Mouse (Mus musculus) testis, adult 2 months (tissue): ENCODE results near the gene Prkcd.
A peak's percentile ranks its signal among the peaks of the same experiment; 100 is the strongest.

ENCODE experiments used
- CTCF ChIP-seq: fragments of 200-500 bp; IDR thresholded peaks from 2 replicates; pipeline ENCODE4 v1.5.1; 2012; ENCODE audit warnings: low read depth, mild to moderate bottlenecking, inconsistent platforms, low read length, moderate library complexity; ENCODE audit not compliant: control insufficient read depth, insufficient read depth, insufficient replicate concordance
- POLR2A ChIP-seq: fragments of 200-500 bp; IDR thresholded peaks from 2 replicates; pipeline ENCODE4 v1.6.1; 2012; ENCODE audit warnings: low read depth, mild to moderate bottlenecking, inconsistent platforms, low read length, moderate library complexity; ENCODE audit not compliant: control insufficient read depth

DNA sequence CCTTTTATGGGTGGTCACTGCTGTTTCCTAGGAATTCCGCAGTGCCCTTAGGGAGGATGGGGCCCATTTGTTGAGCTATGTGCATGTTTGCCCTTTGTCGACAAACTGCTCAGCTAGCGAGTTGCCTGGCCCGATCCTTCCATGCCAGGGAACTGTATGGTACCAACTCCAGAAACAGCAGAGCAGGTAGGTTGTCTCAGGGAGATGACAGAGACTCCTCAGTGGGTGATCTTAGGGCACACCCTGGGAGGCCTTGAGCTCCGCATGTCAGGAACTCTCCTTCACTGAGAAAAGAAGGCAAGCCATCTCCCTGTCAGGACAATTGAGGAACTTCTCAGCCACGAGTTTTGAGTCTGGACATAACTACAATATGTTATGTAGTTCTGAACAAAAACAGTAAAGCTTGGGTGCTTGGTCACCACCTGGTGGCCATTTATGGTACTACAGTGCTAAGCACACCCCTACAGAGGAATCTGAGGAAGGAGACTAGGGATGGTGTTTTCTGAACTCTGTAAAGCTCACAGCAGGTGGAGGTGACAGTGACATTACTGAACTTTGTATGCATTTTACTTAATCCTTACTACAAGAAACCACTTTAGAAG lies 51.9 kb downstream of the Prkcd start:
- TF ChIP-seq POLR2A = no peak
- peak; percentile 14; the same call in 1 of the 2 replicates for TF ChIP-seq CTCF
